In the genomic region with DNA sequence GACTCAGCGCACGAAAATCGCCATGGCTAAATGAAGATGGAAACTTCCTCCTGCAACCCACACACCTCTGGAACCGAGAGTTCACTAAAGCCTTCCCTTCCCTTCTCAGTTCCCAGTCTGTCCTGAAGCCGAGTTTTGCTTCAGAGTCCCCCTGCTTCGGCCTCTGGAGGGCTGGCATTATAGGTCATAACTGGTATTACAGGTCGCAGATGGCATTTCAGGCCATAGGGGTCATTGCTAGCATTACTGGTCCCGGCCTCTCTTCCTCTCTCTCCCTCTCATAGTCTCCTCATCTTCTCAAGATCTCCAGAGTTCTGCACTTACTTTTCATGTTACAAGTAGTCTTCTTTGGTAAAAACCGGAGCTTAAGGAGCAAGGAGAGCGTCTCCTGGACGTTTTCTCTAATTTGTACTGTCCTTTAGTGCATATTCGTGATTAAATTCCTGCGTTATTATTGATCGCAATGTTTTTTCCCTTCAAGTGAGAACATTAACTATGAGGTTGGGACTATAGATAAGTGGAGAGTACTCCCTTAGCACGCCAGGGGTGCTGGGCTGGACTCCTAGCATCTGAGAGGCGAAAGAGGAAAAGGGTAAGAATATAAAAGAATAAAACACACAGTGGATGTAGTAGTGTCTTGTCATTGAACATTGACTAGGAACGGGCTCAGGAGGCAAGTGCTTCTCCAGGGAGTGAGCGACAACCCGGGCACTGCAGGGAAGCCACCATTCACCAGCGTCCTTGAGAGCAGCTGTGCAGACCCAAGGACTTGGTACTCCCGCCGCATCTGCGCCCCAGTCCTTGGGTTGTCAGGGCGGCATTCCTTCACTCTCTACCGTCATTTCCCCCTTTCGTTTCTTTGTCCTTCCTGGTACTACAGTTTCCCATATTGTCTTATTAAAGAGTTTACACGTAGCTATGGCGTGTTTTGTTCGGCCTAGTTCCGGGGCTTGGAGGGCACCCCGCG, we compare ENCODE assay signal across 8 mouse cellular contexts. TPM values are rescaled to one million over a fixed set of nuclear protein-coding genes. Genes with fewer than 3 reads are reported as not detected.
DNase-seq lines count a peak whose midpoint lies in the region; ATAC-seq and TF ChIP-seq lines count a peak whose summit lies in the region.

No protein-coding gene starts in this region.

- peak overlapping the region; percentile 90 for H3K27ac ChIP-seq in embryonic facial prominence, embryonic 13.5 days
- peak overlapping the region; percentile 90 for H3K27ac ChIP-seq in intestine, embryonic 16.5 days (ENCODE audit: low read length)
- H3K27ac ChIP-seq in liver, postnatal 0 days (ENCODE audit: low read depth), result peak overlapping the region; percentile 80

- peak overlapping the region; percentile 96 for H3K9ac ChIP-seq in embryonic facial prominence, embryonic 13.5 days
- H3K9ac ChIP-seq in intestine, embryonic 16.5 days (ENCODE audit: low read depth, low read length), result peak overlapping the region; percentile 92
- H3K9ac ChIP-seq in liver, postnatal 0 days (replicated peaks), result peak overlapping the region; percentile 79

- peak overlapping the region; percentile 72 for H3K4me2 ChIP-seq in embryonic facial prominence, embryonic 13.5 days
- H3K4me2 ChIP-seq in intestine, embryonic 16.5 days (ENCODE audit: low read depth, low read length), result peak overlapping the region; percentile 79
- H3K4me2 ChIP-seq in liver, postnatal 0 days (ENCODE audit: low read depth, low read length), result peak overlapping the region; percentile 96

- no peaks in the 10 kb centered on the region for H3K36me3 ChIP-seq in embryonic facial prominence, embryonic 13.5 days
- H3K36me3 ChIP-seq in intestine, embryonic 16.5 days (ENCODE audit: control insufficient read depth, insufficient read depth, low read length), result no peaks in the 10 kb centered on the region
- H3K36me3 ChIP-seq in liver, postnatal 0 days (replicated peaks; ENCODE audit: insufficient read depth, low read length), result no peaks in the 10 kb centered on the region

- TF ChIP-seq EP300 in liver, postnatal 0 days (IDR thresholded peaks at IDR 0.05; ENCODE audit: low read depth), result no peak

- no peak for TF ChIP-seq CTCF in liver, postnatal 0 days (IDR thresholded peaks at IDR 0.05; ENCODE audit: low read depth)

- peak overlapping the region; percentile 81 for H3K4me3 ChIP-seq in embryonic facial prominence, embryonic 13.5 days
- H3K4me3 ChIP-seq in intestine, embryonic 16.5 days (ENCODE audit: low read length), result peak overlapping the region; percentile 89
- peak overlapping the region; percentile 83 for H3K4me3 ChIP-seq in liver, postnatal 0 days (ENCODE audit: low read depth, low read length)

- 0 out of 2 replicates have a peak, but pooled peaks cover 3% of the 10 kb centered on the region for H3K9me3 ChIP-seq in embryonic facial prominence, embryonic 13.5 days
- no peaks in the 10 kb centered on the region for H3K9me3 ChIP-seq in intestine, embryonic 16.5 days (ENCODE audit: control insufficient read depth, low read length)
- H3K9me3 ChIP-seq in liver, postnatal 0 days (ENCODE audit: low read length), result no peaks in the 10 kb centered on the region

- no peaks in the 10 kb centered on the region for H3K27me3 ChIP-seq in embryonic facial prominence, embryonic 13.5 days
- H3K27me3 ChIP-seq in intestine, embryonic 16.5 days (replicated peaks; ENCODE audit: control insufficient read depth, insufficient read depth, low read length), result no peaks in the 10 kb centered on the region
- no peaks in the 10 kb centered on the region for H3K27me3 ChIP-seq in liver, postnatal 0 days (ENCODE audit: insufficient read depth, low read length)

- no peak for ATAC-seq in embryonic facial prominence, embryonic 13.5 days (ENCODE audit: insufficient number of reproducible peaks, insufficient read depth, low FRiP score, low TSS enrichment, low read depth)
- ATAC-seq in intestine, embryonic 16.5 days, result peak; percentile 39
- ATAC-seq in liver, postnatal 0 days, result peak; percentile 17

- peak; percentile 40 for DNase-seq in kidney, adult 11 months
- no peak for DNase-seq in kidney, adult 18-20 months
- peak; percentile 75 for DNase-seq in NIH3T3 (ENCODE audit: low read depth)
- peak; percentile 29 for DNase-seq in liver, postnatal 0 days
- peak; percentile 36 for DNase-seq in retina, postnatal 1 day
- no peak for DNase-seq in natural killer cell, adult 2 months (ENCODE audit: low spot score in 2 of 2)

- 11% methylated on average over 32 of the region's 32 CpGs for WGBS in embryonic facial prominence, embryonic 13.5 days
- WGBS in intestine, embryonic 16.5 days, result 21% methylated on average over 32 of the region's 32 CpGs
- 23% methylated on average over 32 of the region's 32 CpGs for WGBS in liver, postnatal 0 days (ENCODE audit: insufficient replicate concordance)

- peaks cover 35% of the 10 kb centered on the region for H3K4me1 ChIP-seq in embryonic facial prominence, embryonic 13.5 days
- H3K4me1 ChIP-seq in intestine, embryonic 16.5 days (ENCODE audit: control insufficient read depth, insufficient read depth, low read length), result peaks cover 18% of the 10 kb centered on the region
- peaks cover 18% of the 10 kb centered on the region for H3K4me1 ChIP-seq in liver, postnatal 0 days (ENCODE audit: insufficient read depth)

RNA-seq across cellular contexts. Expression of a gene that starts 0.8 kb away (rescaled TPM):
- 52.3 and 55.3 TPM in 2 replicates for polyA plus RNA-seq in embryonic facial prominence, embryonic 13.5 days (2015; fragmentation: Nextera tagmentation; extraction: Ambion mirVana)
- 51.5 and 63.1 TPM in 2 replicates for polyA plus RNA-seq in intestine, embryonic 16.5 days (2015; fragmentation: Nextera tagmentation; extraction: Ambion mirVana)
- polyA plus RNA-seq in liver, postnatal 0 days (2015; fragmentation: Nextera tagmentation; extraction: Ambion mirVana), result 6.0 and 6.9 TPM in 2 replicates

Comparison
In these comparisons a context has a peak if more than half of its experiments do, and no peak if none do; other contexts are left out.
1. DNase-seq: peak in kidney, adult 11 months (single experiment), NIH3T3 (single experiment), liver, postnatal 0 days (single experiment) and retina, postnatal 1 day (single experiment); none in kidney, adult 18-20 months (single experiment) and natural killer cell, adult 2 months (0 of 2).
2. Peak in every context shown above with its lines, with median percentiles within 50 percentile points of each other: H3K27ac ChIP-seq, H3K4me2 ChIP-seq, H3K4me3 ChIP-seq and H3K9ac ChIP-seq.